Mouse (Mus musculus) heart, embryonic 14.5 days (tissue): ENCODE measurements around the gene Eif4g1. TPM values are rescaled to one million over a fixed set of nuclear protein-coding genes. Genes with fewer than 3 reads are reported as not detected.

ENCODE experiments used
- ATAC-seq: fragments of 200-750 bp; cut with Nextera tagmentation; 2 replicates; pipeline ENCODE4 v1.8.0; 2017; ENCODE audit warnings: low read depth, moderate TSS enrichment; ENCODE audit not compliant: insufficient number of reproducible peaks, insufficient read depth, low FRiP score
- H3K27ac ChIP-seq, 2 experiments: fragments of 200-500 bp in 1 of 2; fragments of 300-500 bp in 1 of 2; sonication (generic) in 1 of 2; replicated peaks in 1 of 2; 2 replicates each; pipeline ENCODE4 v1.5.1; 2012 to 2014; ENCODE audit warnings: low read depth in 2 of 2, low read length in 2 of 2, control low read depth in 1 of 2, mild to moderate bottlenecking in 1 of 2, mixed read lengths in 1 of 2; ENCODE audit not compliant: control insufficient read depth in 1 of 2, insufficient read depth in 1 of 2
- H3K27me3 ChIP-seq: fragments of 300-500 bp; sonication (generic); 2 replicates; pipeline ENCODE4 v1.6.1; 2014; ENCODE audit warnings: mild to moderate bottlenecking, low read length, control low read depth; ENCODE audit not compliant: control insufficient read depth, insufficient read depth
- H3K36me3 ChIP-seq: fragments of 300-500 bp; sonication (generic); 2 replicates; pipeline ENCODE4 v1.6.1; 2014; ENCODE audit warnings: mild to moderate bottlenecking, control low read depth, low read length, mixed read lengths; ENCODE audit not compliant: control insufficient read depth, insufficient read depth
- H3K4me1 ChIP-seq, 2 experiments: fragments of 200-500 bp in 1 of 2; fragments of 300-500 bp in 1 of 2; sonication (generic) in 1 of 2; 2 replicates each; pipeline ENCODE4 v1.6.1; 2012 to 2014; ENCODE audit warnings: low read length in 2 of 2, control low read depth in 1 of 2, mixed read lengths in 1 of 2; ENCODE audit not compliant: control insufficient read depth in 2 of 2, insufficient read depth in 2 of 2
- H3K4me2 ChIP-seq: fragments of 300-500 bp; sonication (generic); 2 replicates; pipeline ENCODE4 v1.6.1; 2014; ENCODE audit warnings: mild to moderate bottlenecking, low read length
- H3K4me3 ChIP-seq, 2 experiments: fragments of 200-500 bp in 1 of 2; fragments of 300-500 bp in 1 of 2; sonication (generic) in 1 of 2; 2 replicates each; pipeline ENCODE4 v1.5.1; 2012 to 2014; ENCODE audit warnings: low read length in 2 of 2, mild to moderate bottlenecking in 2 of 2, control low read depth in 1 of 2, low read depth in 1 of 2, moderate library complexity in 1 of 2; ENCODE audit not compliant: control insufficient read depth in 1 of 2, insufficient read depth in 1 of 2
- H3K9ac ChIP-seq: fragments of 300-500 bp; sonication (generic); 2 replicates; pipeline ENCODE4 v1.6.1; 2014; ENCODE audit warnings: mild to moderate bottlenecking, low read length
- H3K9me3 ChIP-seq: fragments of 300-500 bp; sonication (generic); 2 replicates; pipeline ENCODE4 v1.6.1; 2016; ENCODE audit warnings: low read length, control low read depth; ENCODE audit not compliant: control insufficient read depth
- WGBS: fragments of 180-500 bp; shearing (Covaris S2); extraction: QIAGEN DNeasy Blood & Tissue Kit; methylation state at CpG from one replicate; pipeline ENCODE4 v1.1.7; 2014; 5-methylcytosine and 5-hydroxymethylcytosine counted together
- polyA plus RNA-seq: library from polyadenylated mRNA; unstranded; fragments of >200 nt; fragmentation: Nextera tagmentation; extraction: Ambion mirVana; gene quantifications from 2 replicates; pipeline ENCODE4 v1.2.1, GENCODE M21; 2014

The Eif4g1 gene
- polyA plus RNA-seq, 1 experiment from 2014 or later, result 107 TPM

DNA sequence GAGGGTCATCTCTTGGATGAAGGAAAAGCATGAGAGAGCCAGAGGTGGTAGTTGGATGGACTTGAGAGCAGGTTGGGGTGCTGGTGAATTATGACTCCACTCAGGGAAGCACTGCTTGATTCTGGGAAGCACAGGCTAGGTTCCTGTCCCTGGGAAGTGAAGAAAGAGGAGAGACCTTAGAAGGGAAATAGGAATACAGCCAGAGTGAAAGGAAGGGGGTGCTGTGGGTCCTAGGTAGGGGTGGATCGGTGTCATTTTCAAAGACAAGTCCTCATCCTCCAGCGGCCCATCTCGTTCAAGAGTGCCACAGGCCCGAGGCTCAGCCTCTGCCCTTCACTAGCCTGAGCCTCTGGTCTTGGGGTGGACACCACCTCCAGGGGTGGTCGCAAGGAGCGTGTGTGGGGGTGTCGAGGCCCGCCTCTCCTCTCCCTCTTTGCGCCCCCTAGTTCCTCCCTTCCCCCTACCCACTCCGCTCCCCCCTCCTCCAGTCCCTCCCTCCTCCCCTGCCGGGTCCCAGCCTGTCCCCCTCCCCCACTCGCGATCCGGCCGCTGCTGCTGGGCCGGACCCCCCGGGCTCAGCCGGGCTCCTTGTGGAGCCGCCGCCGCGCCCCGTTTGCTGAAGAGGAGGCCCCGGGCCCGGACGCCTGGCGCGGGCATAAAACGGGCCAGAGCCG lies 64.3 kb downstream of the Eif4g1 start:
- Histone ChIP-seq H3K9ac (peak overlapping the region; percentile 73), H3K4me2 (peak overlapping the region; percentile 92), H3K36me3 (no peaks in the 10 kb centered on the region), H3K27ac (no peak overlapping the region), H3K4me1 (peaks cover 2 to 15% of the 10 kb centered on the region in 2 experiments; a peak in 3 of 4 replicates), H3K9me3 (no peaks in the 10 kb centered on the region), H3K4me3 (peak overlapping the region; percentile 62 to 64), H3K27me3 (peaks cover 63% of the 10 kb centered on the region)
- ATAC-seq, result no peak
- 2% methylated on average over 21 of the region's 30 CpGs for WGBS

DNA sequence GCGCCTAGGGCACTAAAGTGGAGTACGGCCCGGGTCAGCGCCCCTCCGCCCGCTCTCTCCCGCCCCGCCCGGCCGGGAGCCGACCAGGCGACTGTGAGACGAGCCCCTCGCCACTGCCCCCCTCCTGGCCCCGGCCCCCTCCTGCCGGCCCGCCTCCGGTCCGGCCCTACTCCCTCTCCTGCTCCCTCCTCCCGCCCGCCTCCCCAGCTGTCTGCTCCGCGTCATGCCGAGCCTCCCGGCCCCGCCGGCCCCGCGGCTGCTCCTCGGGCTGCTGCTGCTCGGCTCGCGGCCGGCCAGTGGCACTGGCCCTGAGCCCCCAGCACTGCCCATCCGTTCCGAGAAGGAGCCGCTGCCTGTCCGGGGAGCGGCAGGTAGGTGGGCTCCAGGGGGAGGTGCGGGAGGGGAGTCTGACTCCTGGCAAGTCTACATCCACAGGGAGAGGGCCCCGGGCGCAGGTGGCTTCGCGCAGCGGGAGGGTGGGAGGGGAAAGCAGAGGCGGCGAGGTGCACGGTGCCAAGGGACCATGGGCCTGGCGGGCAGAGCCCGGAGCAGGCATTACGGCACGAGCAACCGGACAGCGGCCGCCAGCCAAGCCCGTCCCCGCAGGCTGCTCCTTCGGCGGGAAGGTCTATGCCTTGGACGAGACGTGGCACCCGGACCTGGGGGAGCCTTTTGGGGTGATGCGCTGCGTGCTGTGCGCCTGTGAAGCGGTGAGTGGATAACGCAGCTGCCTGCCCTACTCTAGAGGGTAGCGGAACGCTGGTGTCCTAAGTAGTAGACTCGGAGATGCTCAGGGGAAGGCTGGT lies 65.0 kb downstream of the Eif4g1 start, which contains the start of gene Chrd:
Chrd (plus strand) TSS at position 203 of the 806 bp plus-strand sequence.
- H3K4me1 ChIP-seq, result peaks cover 2 to 15% of the 10 kb centered on the region in 2 experiments; a peak in 3 of 4 replicates
- WGBS, result under 1% methylated on average over 70 of the region's 70 CpGs
- ATAC-seq, result peak; percentile 73
- H3K27me3 ChIP-seq, result peaks cover 68% of the 10 kb centered on the region
- peak within 1 kb of the TSS; percentile 92 for H3K4me2 ChIP-seq
- H3K9me3 ChIP-seq, result no peaks in the 10 kb centered on the region
- peak within 1 kb of the TSS; percentile 73 for H3K9ac ChIP-seq
- no peak within 1 kb of the TSS for H3K27ac ChIP-seq
- H3K4me3 ChIP-seq, result peak within 1 kb of the TSS; percentile 62 to 64
- no peaks in the 10 kb centered on the region for H3K36me3 ChIP-seq

GRCm38 (mm10) chr16:20733731-20734730 lies 65.9 kb downstream of the Eif4g1 start, which contains the start of gene Thpo:
Gene Thpo (minus strand): TSS chr16:20734511.
- peaks cover 68% of the 10 kb centered on the region for H3K27me3 ChIP-seq
- H3K27ac ChIP-seq, result no peak within 1 kb of the TSS
- H3K9ac ChIP-seq, result peak within 1 kb of the TSS; percentile 73
- H3K4me1 ChIP-seq, result peaks cover 2 to 15% of the 10 kb centered on the region in 2 experiments; a peak in 3 of 4 replicates
- no peaks in the 10 kb centered on the region for H3K36me3 ChIP-seq
- no peak for ATAC-seq
- WGBS, result 3% methylated on average over 45 of the region's 45 CpGs
- H3K4me3 ChIP-seq, result peak within 1 kb of the TSS; percentile 62 to 64
- H3K9me3 ChIP-seq, result no peaks in the 10 kb centered on the region
- peak within 1 kb of the TSS; percentile 92 for H3K4me2 ChIP-seq

GRCm38 (mm10) chr16:20735651-20736050 lies 67.5 kb downstream of the Eif4g1 start:
- Histone ChIP-seq H3K4me1 (peaks cover 2 to 15% of the 10 kb centered on the region in 2 experiments; a peak in 3 of 4 replicates), H3K27ac (no peak overlapping the region), H3K9me3 (no peaks in the 10 kb centered on the region), H3K4me2 (no peak overlapping the region), H3K9ac (no peak overlapping the region), H3K36me3 (no peaks in the 10 kb centered on the region), H3K27me3 (peaks cover 63% of the 10 kb centered on the region), H3K4me3 (no peak overlapping the region)
- 74% methylated on average over 5 of the region's 5 CpGs for WGBS
- no peak for ATAC-seq

GRCm38 (mm10) chr16:20736168-20736567 lies 68.1 kb downstream of the Eif4g1 start:
- Histone ChIP-seq H3K27me3 (peaks cover 63% of the 10 kb centered on the region), H3K9ac (no peak overlapping the region), H3K4me2 (no peak overlapping the region), H3K9me3 (no peaks in the 10 kb centered on the region), H3K4me3 (no peak overlapping the region), H3K36me3 (no peaks in the 10 kb centered on the region), H3K4me1 (peaks cover 2 to 15% of the 10 kb centered on the region in 2 experiments; a peak in 3 of 4 replicates), H3K27ac (no peak overlapping the region)
- WGBS, result 82% methylated on average over 7 of the region's 7 CpGs
- no peak for ATAC-seq

- H3K4me2 ChIP-seq, result no peak overlapping the region
- H3K36me3 ChIP-seq, result no peaks in the 10 kb centered on the region
- H3K9ac ChIP-seq, result no peak overlapping the region
- H3K9me3 ChIP-seq, result no peaks in the 10 kb centered on the region
- peaks cover 2 to 15% of the 10 kb centered on the region in 2 experiments; a peak in 3 of 4 replicates for H3K4me1 ChIP-seq
- ATAC-seq, result no peak
- H3K27ac ChIP-seq, result no peak overlapping the region
- H3K4me3 ChIP-seq, result no peak overlapping the region
- H3K27me3 ChIP-seq, result peaks cover 59% of the 10 kb centered on the region
- 75% methylated on average over 5 of the region's 5 CpGs for WGBS
These were observed 68.7 kb downstream of the Eif4g1 start for GRCm38 (mm10) chr16:20736823-20737222.

GRCm38 (mm10) chr16:20739845-20740244 lies 71.7 kb downstream of the Eif4g1 start:
- Histone ChIP-seq H3K4me2 (no peak overlapping the region), H3K9ac (no peak overlapping the region), H3K27ac (no peak overlapping the region), H3K9me3 (no peaks in the 10 kb centered on the region), H3K27me3 (peaks cover 30% of the 10 kb centered on the region), H3K4me1 (no peaks in the 10 kb centered on the region), H3K4me3 (no peak overlapping the region), H3K36me3 (no peaks in the 10 kb centered on the region)
- ATAC-seq, result no peak
- WGBS, result 80% methylated on average over 9 of the region's 9 CpGs
